In genomic region chr13:33830751-33831150, GRCm38 (mm10) we compare ENCODE assay signal across 38 mouse cellular contexts. TPM values are rescaled to one million over a fixed set of nuclear protein-coding genes. Genes with fewer than 3 reads are reported as not detected.
"Had no signal": no experiment of that assay in that cellular context is flagged by ENCODE, and none has a peak within 500 bp of the region (broad histone marks: within the 10 kb centered on the region; RNA-seq: fewer than 3 reads in every experiment).

No protein-coding gene starts in this region.

- ATAC-seq: forebrain, embryonic 13.5 days; forebrain, embryonic 14.5 days; forebrain, embryonic 15.5 days; forebrain, embryonic 16.5 days; forebrain, postnatal 0 days had no signal

- H3K4me1 ChIP-seq: embryonic facial prominence, embryonic 10.5 days; embryonic facial prominence, embryonic 12.5 days; embryonic facial prominence, embryonic 13.5 days; embryonic facial prominence, embryonic 15.5 days; forebrain, embryonic 10.5 days; forebrain, embryonic 12.5 days; forebrain, embryonic 13.5 days; forebrain, embryonic 15.5 days had no signal

- H3K27me3 ChIP-seq: embryonic facial prominence, embryonic 12.5 days; embryonic facial prominence, embryonic 13.5 days; embryonic facial prominence, embryonic 15.5 days; forebrain, embryonic 12.5 days; forebrain, embryonic 13.5 days; forebrain, embryonic 15.5 days had no signal

- DNase-seq: cerebellum, adult 9-10 months; cerebellum, adult 9-11 months; cerebellum, postnatal 10 days; cerebellum, postnatal 14 days; cerebellum, postnatal 25 days; cerebellum, postnatal 36 days; embryo, embryonic 11 days; forebrain, postnatal 0 days; gastrocnemius, adult 2 months; gastrocnemius, postnatal 10 days; gastrocnemius, postnatal 14 days; gastrocnemius, postnatal 25 days; gastrocnemius, postnatal 36 days; heart, adult 11 months; heart, adult 18-20 months; heart, adult 2 months had no signal

- H3K4me2 ChIP-seq: embryonic facial prominence, embryonic 12.5 days; embryonic facial prominence, embryonic 13.5 days; embryonic facial prominence, embryonic 15.5 days; forebrain, embryonic 12.5 days; forebrain, embryonic 13.5 days; forebrain, embryonic 15.5 days had no signal

- H3K36me3 ChIP-seq: embryonic facial prominence, embryonic 10.5 days; embryonic facial prominence, embryonic 12.5 days; embryonic facial prominence, embryonic 13.5 days; embryonic facial prominence, embryonic 15.5 days; forebrain, embryonic 10.5 days; forebrain, embryonic 12.5 days; forebrain, embryonic 15.5 days had no signal

- H3K27ac ChIP-seq: embryonic facial prominence, embryonic 10.5 days; embryonic facial prominence, embryonic 12.5 days; embryonic facial prominence, embryonic 13.5 days; embryonic facial prominence, embryonic 15.5 days; forebrain, embryonic 10.5 days; forebrain, embryonic 12.5 days; forebrain, embryonic 13.5 days; forebrain, embryonic 15.5 days; gastrocnemius, adult 2 months; heart, adult 2 months had no signal

- H3K4me3 ChIP-seq: embryonic facial prominence, embryonic 10.5 days; embryonic facial prominence, embryonic 12.5 days; embryonic facial prominence, embryonic 13.5 days; embryonic facial prominence, embryonic 15.5 days; erythroblast, embryonic 14.5 days; forebrain, embryonic 10.5 days; forebrain, embryonic 12.5 days; forebrain, embryonic 13.5 days; forebrain, embryonic 15.5 days; gastrocnemius, adult 2 months; heart, adult 2 months had no signal

- H3K9me3 ChIP-seq: embryonic facial prominence, embryonic 12.5 days; embryonic facial prominence, embryonic 13.5 days; embryonic facial prominence, embryonic 15.5 days; forebrain, embryonic 15.5 days had no signal

- H3K9ac ChIP-seq: embryonic facial prominence, embryonic 12.5 days; embryonic facial prominence, embryonic 13.5 days; embryonic facial prominence, embryonic 15.5 days; forebrain, embryonic 12.5 days; forebrain, embryonic 13.5 days; forebrain, embryonic 15.5 days; forebrain, postnatal 0 days had no signal

RNA-seq across cellular contexts. Expression of gene Serpinb6e, which starts 12.5 kb away (rescaled TPM):
- total RNA-seq: common myeloid progenitor, adult 5-6 weeks; forebrain, postnatal 0 days; gastrocnemius, adult 18-20 months; gastrocnemius, adult 2 months; gastrocnemius, adult 8-10 months; gastrocnemius, postnatal 10 days; gastrocnemius, postnatal 14 days; gastrocnemius, postnatal 25 days; gastrocnemius, postnatal 36 days; gastrocnemius, postnatal 4 days; granulocyte monocyte progenitor cell, adult 5-6 weeks; heart, adult 18-20 months; heart, adult 2 months; heart, adult 8-10 months had no signal
- polyA plus RNA-seq: cortical plate, adult 2 months; embryonic facial prominence, embryonic 10.5 days; embryonic facial prominence, embryonic 11.5 days; embryonic facial prominence, embryonic 12.5 days; embryonic facial prominence, embryonic 13.5 days; embryonic facial prominence, embryonic 14.5 days; embryonic facial prominence, embryonic 15.5 days; erythroblast, embryonic 14.5 days; forebrain, embryonic 10.5 days; forebrain, embryonic 11.5 days; forebrain, embryonic 12.5 days; forebrain, embryonic 13.5 days; forebrain, embryonic 14.5 days; forebrain, embryonic 15.5 days; forebrain, embryonic 16.5 days; forebrain, postnatal 0 days; gonadal fat pad, adult 2 months; heart, adult 2 months had no signal
